Mouse (Mus musculus) liver, embryonic 14.5 days (tissue): ENCODE measurements around the gene Nrg3.

Source experiments
- CTCF ChIP-seq: IDR thresholded peaks from 2 replicates; pipeline ENCODE4 v1.5.1; 2016; ENCODE audit warnings: antibody characterized with exemption, low read depth, control low read depth
- EP300 ChIP-seq: IDR thresholded peaks from 2 replicates; pipeline ENCODE4 v1.6.1; 2016; ENCODE audit warnings: antibody characterized with exemption, low read depth

DNA sequence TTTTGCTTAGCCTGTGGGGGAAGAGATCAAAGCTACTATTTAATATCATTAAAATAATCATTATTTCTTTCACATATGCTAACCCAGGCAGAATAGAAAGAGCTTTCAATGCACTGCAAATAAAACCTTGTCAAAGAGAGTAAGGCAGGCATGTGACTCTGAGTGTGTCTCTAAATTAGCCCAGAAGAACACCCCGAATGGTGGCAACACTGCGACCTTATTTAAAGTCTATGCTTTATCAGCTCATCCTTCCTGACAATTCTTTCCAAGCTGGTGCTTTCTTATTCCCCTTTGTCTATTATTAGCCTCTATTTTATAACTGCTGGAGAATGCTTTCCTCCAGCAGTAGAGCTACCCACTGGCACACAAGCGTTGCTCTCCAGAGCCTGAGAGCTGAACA is 475.0 kb downstream of the Nrg3 start:
- TF ChIP-seq CTCF (no peak), EP300 (no peak)
